Mouse (Mus musculus): ENCODE results near the gene Skint10.

Gene Skint10

GRCm38 (mm10) chr4:112774766-112775165 is at the start of gene Skint10:
Gene Skint10 (minus strand): TSS chr4:112774866.
- no peak for DNase-seq (ENCODE audit: low spot score)

DNA sequence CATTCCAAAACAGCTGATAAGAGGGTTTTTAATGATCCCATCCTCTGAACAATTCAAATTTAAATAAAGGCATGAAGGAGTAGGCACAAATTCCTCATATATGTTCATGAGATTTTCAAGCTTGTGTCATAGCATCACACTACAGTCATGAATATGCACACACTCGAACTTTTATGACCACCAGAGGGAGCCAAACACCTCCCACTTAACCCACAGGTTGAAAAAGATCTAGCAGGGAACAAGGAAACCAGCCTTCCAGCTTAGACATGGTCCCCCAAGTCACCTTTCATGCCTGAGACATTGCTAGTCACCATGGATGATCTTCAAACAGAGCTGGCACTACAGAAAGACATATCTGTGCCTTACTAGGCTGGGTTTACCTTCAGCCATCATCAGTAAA is 16.0 kb upstream of the Skint10 start:
- no peak for DNase-seq (ENCODE audit: low spot score)

Measured in ovary, postnatal 14 days (tissue).